Comparison of ENCODE assay signal across 8 mouse cellular contexts in the genomic region with DNA sequence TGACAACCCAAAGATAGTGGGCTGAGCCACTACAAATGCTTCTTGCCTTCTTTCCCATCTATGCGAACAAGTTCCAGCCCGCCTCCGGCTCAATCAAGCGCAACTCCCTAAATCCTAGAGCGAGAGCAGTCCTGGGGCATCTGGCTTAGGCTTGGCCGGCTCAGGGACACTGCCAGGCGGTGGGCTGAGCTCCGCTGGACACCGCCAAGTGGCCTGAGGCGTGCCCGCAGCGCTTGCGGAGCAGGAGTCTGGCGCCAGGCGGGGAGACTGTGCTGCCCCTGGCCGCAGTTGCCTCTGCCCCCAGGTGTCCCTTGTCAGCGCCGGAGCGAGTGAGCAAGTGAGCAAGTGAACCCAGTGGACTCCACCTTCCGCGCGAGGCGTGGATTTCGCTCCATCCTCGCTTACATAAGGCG. TPM values are rescaled to one million over a fixed set of nuclear protein-coding genes. Genes with fewer than 3 reads are reported as not detected.
DNase-seq lines count a peak whose midpoint lies in the region; ATAC-seq lines count a peak whose summit lies in the region.

No protein-coding gene starts in this region.

- H3K36me3 ChIP-seq in intestine, embryonic 15.5 days, result no peaks in the 10 kb centered on the region
- H3K36me3 ChIP-seq in limb, embryonic 10.5 days, result no peaks in the 10 kb centered on the region
- no peaks in the 10 kb centered on the region for H3K36me3 ChIP-seq in midbrain, embryonic 12.5 days

- no peaks in the 10 kb centered on the region for H3K9me3 ChIP-seq in intestine, embryonic 15.5 days
- H3K9me3 ChIP-seq in limb, embryonic 10.5 days (replicated peaks), result no peaks in the 10 kb centered on the region
- H3K9me3 ChIP-seq in midbrain, embryonic 12.5 days, result no peaks in the 10 kb centered on the region

- H3K27me3 ChIP-seq in intestine, embryonic 15.5 days (replicated peaks), result peaks cover 26% of the 10 kb centered on the region
- peaks cover 21% of the 10 kb centered on the region for H3K27me3 ChIP-seq in limb, embryonic 10.5 days (ENCODE audit: low read depth, poor library complexity, severe bottlenecking)
- H3K27me3 ChIP-seq in midbrain, embryonic 12.5 days, result peaks cover 52% of the 10 kb centered on the region

- peak overlapping the region; percentile 78 for H3K4me3 ChIP-seq in intestine, embryonic 15.5 days (replicated peaks)
- peak overlapping the region; percentile 81 for H3K4me3 ChIP-seq in limb, embryonic 10.5 days
- peak overlapping the region; percentile 80 for H3K4me3 ChIP-seq in midbrain, embryonic 12.5 days

- DNase-seq in layer of hippocampus, adult 11-12 months (ENCODE audit: low spot score), result peak; percentile 57
- DNase-seq in layer of hippocampus, adult 9-10 months (ENCODE audit: low spot score), result no peak
- DNase-seq in cerebellum, postnatal 4 days (ENCODE audit: low spot score in 2 of 2), result peak; percentile 56 to 79
- peak; percentile 9 for DNase-seq in gastrocnemius, postnatal 25 days
- DNase-seq in limb, embryonic 10.5 days (ENCODE audit: low spot score), result peak; percentile 82
- DNase-seq in testis, postnatal 14 days (ENCODE audit: low spot score), result peak; percentile 14

- H3K4me1 ChIP-seq in intestine, embryonic 15.5 days (replicated peaks), result no peaks in the 10 kb centered on the region
- H3K4me1 ChIP-seq in limb, embryonic 10.5 days, result peaks cover 50% of the 10 kb centered on the region
- peaks cover 18% of the 10 kb centered on the region for H3K4me1 ChIP-seq in midbrain, embryonic 12.5 days

- under 1% methylated on average over 26 of the region's 26 CpGs for WGBS in intestine, embryonic 15.5 days
- 0% methylated on average over 26 of the region's 26 CpGs for WGBS in limb, embryonic 10.5 days
- WGBS in midbrain, embryonic 12.5 days, result under 1% methylated on average over 26 of the region's 26 CpGs

- H3K9ac ChIP-seq in intestine, embryonic 15.5 days, result peak overlapping the region; percentile 68
- H3K9ac ChIP-seq in midbrain, embryonic 12.5 days (replicated peaks), result peak overlapping the region; percentile 83

- H3K27ac ChIP-seq in intestine, embryonic 15.5 days, result peak overlapping the region; percentile 85
- peak overlapping the region; percentile 95 for H3K27ac ChIP-seq in limb, embryonic 10.5 days
- peak overlapping the region; percentile 91 for H3K27ac ChIP-seq in midbrain, embryonic 12.5 days (replicated peaks)

- ATAC-seq in intestine, embryonic 15.5 days, result peak; percentile 70
- peak; percentile 83 for ATAC-seq in midbrain, embryonic 12.5 days (ENCODE audit: low FRiP score, low read depth)

- H3K4me2 ChIP-seq in intestine, embryonic 15.5 days (replicated peaks), result peak overlapping the region; percentile 95
- H3K4me2 ChIP-seq in midbrain, embryonic 12.5 days (replicated peaks), result peak overlapping the region; percentile 89

RNA-seq across cellular contexts. Expression of gene Unc5c, which starts 0.3 kb away (rescaled TPM):
- total RNA-seq in gastrocnemius, postnatal 25 days (2021), result not detected
- 8.2 and 8.9 TPM in 2 replicates for polyA plus RNA-seq in intestine, embryonic 15.5 days (2015; fragmentation: Nextera tagmentation; extraction: Ambion mirVana)
- polyA plus RNA-seq in limb, embryonic 10.5 days (2016; fragmentation: Nextera tagmentation; extraction: Ambion mirVana), result 7.4 and 12.9 TPM in 2 replicates
- polyA plus RNA-seq in midbrain, embryonic 12.5 days (2016; fragmentation: Nextera tagmentation; extraction: Ambion mirVana), result 12.7 and 12.8 TPM in 2 replicates
